Mouse (Mus musculus): ENCODE data around the gene Cypt1.

Cypt1 gene

GRCm38 (mm10) chrX:16522569-16522968, at the start of gene Cypt1:
Cypt1 (plus strand) TSS chrX:16522869.
- no peak for DNase-seq (ENCODE audit: low read depth)

GRCm38 (mm10) chrX:16546806-16547205, 24.1 kb downstream of the Cypt1 start:
- peak; percentile 50 for DNase-seq (ENCODE audit: low read depth)

GRCm38 (mm10) chrX:16557061-16557460, 34.4 kb downstream of the Cypt1 start:
- no peak for DNase-seq (ENCODE audit: low read depth)

GRCm38 (mm10) chrX:16558501-16558900, 35.8 kb downstream of the Cypt1 start:
- no peak for DNase-seq (ENCODE audit: low read depth)

Measured in 416B (cell line).